Mouse (Mus musculus) 3134 (cell line): Measurements from ENCODE around the gene Prkcb.
A peak's percentile ranks its signal among the peaks of the same experiment; 100 is the strongest.
"Not testable (repeated sequence)": the region's sequence is repeated elsewhere in the genome, so short reads cannot be mapped to it uniquely, and the experiment has no call there.

ENCODE experiments used
- DNase-seq: peaks from one replicate; pipeline ENCODE4 v3.0.0-alpha.2; 2011; ENCODE audit warnings: low spot score; ENCODE audit not compliant: insufficient read length; ENCODE audit errors: extremely low read depth

Gene Prkcb

DNA sequence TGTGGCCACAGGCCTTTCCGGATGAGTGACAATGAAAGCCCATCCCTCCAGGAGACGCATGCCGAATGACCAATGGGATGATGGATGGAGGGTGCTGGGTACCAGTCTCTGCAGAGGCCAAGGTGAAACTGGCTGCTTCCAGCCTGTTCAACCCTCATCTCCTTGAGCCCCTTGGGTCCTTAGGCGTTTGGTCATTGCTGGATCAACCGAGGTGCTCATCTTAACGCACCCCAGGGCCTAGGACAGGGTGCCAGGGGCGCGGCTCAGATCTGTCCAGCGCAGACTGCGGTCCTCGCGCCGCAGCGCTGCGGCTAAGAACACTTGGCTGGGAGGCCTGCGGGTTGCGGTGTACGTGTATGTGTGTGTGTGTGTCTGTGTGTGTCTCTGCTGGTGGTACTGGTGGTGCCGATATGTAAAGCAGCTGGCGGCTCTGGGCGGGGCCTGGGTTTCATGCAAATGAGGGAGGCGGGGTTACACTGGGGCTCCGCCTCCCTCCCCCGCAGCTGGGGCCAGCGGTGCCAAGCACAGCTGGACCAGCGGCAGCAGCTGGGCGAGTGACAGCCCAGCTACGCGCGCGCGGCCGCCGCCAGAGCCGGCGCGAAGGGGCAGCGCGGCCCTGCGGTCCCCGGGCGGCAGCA is at the start of gene Prkcb:
TSS of gene Prkcb (plus strand) at position 147 of the 638 bp plus-strand sequence.
- no peak for DNase-seq

DNA sequence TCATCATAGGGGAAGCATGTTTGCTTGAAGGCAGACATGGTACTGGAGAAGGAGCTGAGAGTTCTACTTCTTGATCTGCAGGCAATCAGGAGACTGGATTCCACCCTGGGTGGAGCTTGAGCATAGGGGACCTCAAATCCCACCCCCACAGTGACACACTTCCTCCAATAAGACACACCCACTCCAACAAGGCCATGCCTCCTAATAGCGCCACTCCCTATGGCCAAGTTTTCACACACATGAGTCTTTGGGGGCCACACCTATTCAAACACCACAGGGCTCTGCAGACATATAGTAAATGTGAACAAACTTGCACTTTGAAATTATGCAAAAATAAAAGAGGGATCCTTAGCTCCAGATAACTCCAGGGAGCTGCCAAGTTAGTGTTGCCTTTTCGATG is 49.6 kb upstream of the Prkcb start:
- DNase-seq, result no peak

DNA sequence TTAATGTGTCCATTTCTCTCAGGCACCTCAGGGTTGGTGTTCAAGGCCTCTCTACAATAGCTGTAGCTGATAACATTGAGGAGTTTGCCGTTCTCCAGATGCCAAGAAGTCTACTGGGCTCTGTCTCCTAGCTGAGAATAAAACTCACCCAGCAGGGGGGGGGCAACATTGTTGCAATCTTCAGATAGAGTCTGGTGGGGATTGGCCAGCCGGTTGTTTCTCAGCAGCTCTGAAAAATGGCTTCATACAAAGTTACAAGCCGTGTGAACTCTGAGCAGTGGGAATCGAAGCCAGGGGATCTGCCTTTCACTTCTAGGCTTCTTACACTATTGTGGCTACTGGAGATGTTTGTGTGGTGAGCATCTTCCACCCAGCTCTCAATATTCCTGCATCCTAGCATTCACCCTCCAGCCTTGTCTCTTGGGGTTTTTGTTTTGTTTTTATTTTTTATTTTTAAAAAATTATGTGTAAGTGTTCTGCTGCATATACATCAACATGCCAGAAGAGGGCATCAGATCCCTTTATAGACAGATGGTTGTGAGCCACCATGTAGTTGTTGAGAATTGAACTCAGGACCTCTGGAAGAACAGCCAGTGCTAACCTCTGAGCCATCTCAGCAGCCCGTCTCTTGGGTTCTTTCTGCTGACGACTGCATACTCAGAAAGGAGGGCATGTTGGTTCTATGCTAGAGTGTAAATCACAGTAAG is 48.0 kb upstream of the Prkcb start:
- no peak for DNase-seq

GRCm38 (mm10) chr7:122242260-122242659 is 46.3 kb upstream of the Prkcb start:
- DNase-seq, result no peak

DNA sequence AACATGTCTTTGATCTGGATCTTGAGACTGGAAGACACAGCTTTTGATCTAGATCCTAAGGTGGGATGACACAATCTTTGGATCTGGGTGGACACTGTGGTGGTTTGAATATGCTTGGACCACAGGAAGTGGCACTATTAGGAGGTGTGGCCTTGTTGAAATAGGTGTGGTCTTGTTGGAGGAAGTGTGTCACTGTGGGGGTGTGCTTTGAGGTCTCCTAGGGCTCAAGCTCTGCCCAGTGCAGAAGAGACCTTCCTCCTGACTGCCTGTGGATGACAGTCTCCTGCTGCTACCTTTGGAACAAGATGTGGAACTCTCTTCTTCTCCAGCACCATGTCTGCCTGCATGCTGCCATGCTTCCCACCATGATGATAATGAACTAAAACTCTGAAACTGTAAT is 45.8 kb upstream of the Prkcb start:
- DNase-seq, result not testable (repeated sequence)

GRCm38 (mm10) chr7:122244166-122244565 is 44.4 kb upstream of the Prkcb start:
- no peak for DNase-seq

DNA sequence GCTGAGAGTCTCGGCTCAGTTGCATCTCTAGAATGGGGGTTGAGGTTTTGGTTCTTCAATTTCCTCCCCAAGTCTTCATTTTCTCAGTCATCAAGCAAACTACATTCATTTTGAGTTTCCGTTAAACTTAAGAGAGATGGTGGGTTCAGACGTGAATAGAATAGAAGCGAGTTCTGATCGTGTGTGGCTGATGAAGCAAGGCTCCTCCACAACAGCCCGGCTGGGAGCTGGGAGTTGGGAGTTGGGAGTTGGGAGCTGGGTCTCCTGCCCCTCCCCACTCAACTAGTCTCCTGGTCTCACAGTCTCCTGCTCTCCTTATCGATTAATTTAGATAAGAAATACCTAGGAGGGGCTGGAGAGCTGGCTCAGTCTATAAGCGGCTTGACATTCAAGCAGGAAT is 44.0 kb upstream of the Prkcb start:
- no peak for DNase-seq

- DNase-seq, result no peak
These were observed 42.6 kb upstream of the Prkcb start for GRCm38 (mm10) chr7:122245976-122246375.

DNA sequence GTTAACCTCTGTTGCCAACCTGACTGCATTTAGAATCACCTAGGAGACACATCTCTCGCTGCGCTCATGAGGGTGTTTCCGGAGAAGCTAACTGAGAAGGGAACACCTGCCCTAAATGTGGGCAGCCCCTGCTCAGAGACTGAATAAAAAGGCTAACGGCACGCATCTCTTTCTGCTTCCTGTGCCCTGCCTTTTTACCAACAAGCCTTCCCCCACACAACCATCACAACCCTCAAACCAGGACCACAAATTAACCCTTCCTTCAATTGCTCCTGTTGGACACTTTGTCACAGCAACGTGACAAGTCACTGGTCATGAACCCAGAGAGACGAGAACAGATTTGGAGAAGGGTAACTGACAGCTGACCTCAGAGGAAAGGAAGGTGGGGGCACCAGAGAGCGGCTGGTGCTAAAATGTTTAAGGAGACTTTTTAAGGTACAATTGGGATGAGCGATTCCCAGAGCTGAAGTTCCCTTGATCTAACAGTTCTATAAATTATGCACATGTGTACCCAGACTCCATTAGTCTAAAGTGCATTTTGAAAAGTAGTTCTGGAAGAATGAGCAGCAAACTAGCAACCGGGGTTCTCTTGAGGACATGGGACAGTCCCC is 41.2 kb upstream of the Prkcb start:
- DNase-seq, result no peak

GRCm38 (mm10) chr7:122249321-122249821 is 39.2 kb upstream of the Prkcb start:
- DNase-seq, result no peak

GRCm38 (mm10) chr7:122251197-122252011 is 37.1 kb upstream of the Prkcb start:
- peak; percentile 46 for DNase-seq

DNA sequence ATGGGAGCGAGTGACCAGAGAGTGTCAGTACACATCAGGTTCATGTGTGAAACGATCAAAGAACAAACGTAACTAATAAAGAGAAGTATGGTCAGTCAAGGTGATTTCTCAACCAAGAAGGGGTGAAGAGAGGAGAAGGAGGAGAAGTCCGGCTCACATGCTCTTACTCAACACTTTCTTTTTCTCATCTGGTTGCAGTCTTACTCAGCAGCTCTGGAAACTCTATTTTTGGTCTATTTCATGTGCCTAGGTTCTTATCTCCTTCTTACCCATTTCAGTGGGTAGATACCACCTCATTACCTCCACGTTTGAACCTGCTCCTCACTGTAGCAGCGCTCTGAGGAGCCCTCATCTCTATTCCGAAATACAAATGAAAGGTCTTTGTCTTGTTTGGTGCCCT is 31.8 kb upstream of the Prkcb start:
- DNase-seq, result no peak

- DNase-seq, result no peak
These were observed 30.0 kb upstream of the Prkcb start for GRCm38 (mm10) chr7:122258521-122258920.

- no peak for DNase-seq
These were observed 28.4 kb upstream of the Prkcb start for GRCm38 (mm10) chr7:122260055-122260602.

DNA sequence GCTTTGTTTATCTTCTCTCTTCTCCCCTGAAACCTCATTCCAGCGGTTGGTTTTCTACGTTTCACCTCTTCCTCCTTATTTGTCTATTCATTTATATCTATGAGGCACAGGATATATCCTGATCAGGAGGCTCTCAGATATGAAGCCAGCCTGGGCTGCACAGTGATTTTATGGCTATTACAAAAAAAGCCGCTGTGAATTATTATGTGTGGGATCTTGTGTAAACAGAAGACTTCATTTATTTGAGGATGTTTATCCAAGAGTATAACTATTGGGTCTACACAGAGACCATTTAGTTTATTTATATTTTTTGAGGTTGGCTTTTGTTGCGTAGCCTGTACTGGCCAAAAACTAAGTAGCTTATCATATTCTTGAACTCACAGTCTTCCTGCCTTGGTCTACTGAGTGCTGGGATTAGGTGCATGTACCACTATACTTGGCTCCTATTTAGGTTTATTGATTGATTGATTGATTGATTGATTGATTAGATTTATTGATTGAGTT is 19.5 kb upstream of the Prkcb start:
- DNase-seq, result no peak

DNA sequence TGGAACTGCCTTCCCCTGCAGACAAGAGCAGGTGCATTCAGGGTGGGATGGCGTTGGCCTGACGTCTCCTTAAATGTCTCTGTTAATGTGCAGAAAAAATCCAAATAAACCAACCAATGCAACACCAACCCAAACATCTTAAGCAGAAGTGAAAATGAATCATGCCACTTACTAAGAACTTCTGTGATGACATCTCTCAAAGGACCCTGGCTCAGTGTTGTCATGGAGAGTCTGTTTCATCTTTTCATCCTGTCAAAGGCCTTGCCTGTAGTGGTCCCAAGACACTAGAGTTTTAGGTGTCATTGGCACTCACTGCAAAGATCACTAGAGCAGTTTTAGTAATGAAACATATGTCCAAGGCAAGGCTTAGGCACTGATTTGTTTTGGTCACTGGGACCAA is 16.2 kb upstream of the Prkcb start:
- DNase-seq, result no peak

DNA sequence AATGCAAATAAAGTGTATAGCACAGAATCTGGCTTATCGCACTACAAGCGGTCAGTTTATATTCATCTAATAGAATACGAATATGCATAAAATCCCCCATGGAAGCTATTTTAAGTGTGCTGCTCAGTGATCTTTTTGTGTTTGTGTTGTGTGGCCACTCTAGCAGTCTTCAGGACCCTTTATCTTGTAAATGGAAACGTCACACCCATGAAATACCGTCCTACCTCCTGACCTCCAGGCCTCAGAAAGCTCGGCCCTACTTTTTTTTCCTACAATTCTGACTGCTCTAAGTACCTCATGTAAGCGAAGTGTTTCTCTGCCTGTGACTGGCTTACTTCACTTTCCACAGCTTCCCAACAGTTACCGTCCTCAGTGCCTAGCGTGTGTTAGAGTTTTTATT is 9.0 kb upstream of the Prkcb start:
- DNase-seq, result no peak

DNA sequence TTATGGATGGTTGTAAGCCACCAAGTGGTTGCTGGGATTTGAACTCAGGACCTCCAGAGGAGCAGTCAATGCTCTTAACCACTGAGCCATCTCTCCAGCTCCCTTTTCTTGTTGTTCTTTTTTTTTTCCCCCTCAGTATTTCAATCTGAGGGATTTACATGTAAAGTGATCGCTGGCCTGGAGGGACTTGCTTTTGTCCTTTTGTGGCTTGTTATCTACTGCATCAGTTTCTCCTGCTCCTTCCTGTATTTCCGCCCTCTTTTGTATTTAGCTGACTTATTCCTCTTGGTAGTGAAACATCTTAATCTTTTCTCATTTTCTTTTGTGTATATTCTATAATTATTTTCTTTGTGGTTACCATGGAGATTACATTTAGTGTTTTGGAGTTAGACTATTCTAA is 8.2 kb upstream of the Prkcb start:
- DNase-seq, result no peak

GRCm38 (mm10) chr7:122282584-122282983 is 6.0 kb upstream of the Prkcb start:
- DNase-seq, result no peak

- no peak for DNase-seq
These were observed 1.3 kb upstream of the Prkcb start for GRCm38 (mm10) chr7:122287217-122287616.
